Mouse (Mus musculus) embryonic facial prominence, embryonic 11.5 days (tissue): Measurements from ENCODE around the gene Bcl3. TPM values are rescaled to one million over a fixed set of nuclear protein-coding genes. Genes with fewer than 3 reads are reported as not detected.

Experiments
- ATAC-seq: fragments of 200-750 bp; cut with Nextera tagmentation; replicated peaks from 2 replicates; pipeline ENCODE4 v1.8.0; 2017; ENCODE audit warnings: low read depth; ENCODE audit not compliant: insufficient number of reproducible peaks, low FRiP score, low TSS enrichment
- DNase-seq: peaks from one replicate; pipeline ENCODE4 v3.0.0-alpha.2; 2015; ENCODE audit warnings: low spot score
- H3K27ac ChIP-seq: fragments of 300-500 bp; sonication (generic); replicated peaks from 2 replicates; pipeline ENCODE4 v1.5.1; 2014; ENCODE audit warnings: mild to moderate bottlenecking, low read depth, low read length, control low read depth
- H3K27me3 ChIP-seq: fragments of 300-500 bp; sonication (generic); 2 replicates; pipeline ENCODE4 v1.6.1; 2014; ENCODE audit warnings: mild to moderate bottlenecking, low read length, moderate library complexity, mixed read lengths; ENCODE audit not compliant: control insufficient read depth, insufficient read depth
- H3K36me3 ChIP-seq: fragments of 300-500 bp; sonication (generic); replicated peaks from 2 replicates; pipeline ENCODE4 v1.6.1; 2014; ENCODE audit warnings: low read depth, mild to moderate bottlenecking, low read length, moderate library complexity, mixed read lengths; ENCODE audit not compliant: control insufficient read depth, insufficient read depth
- H3K4me1 ChIP-seq: fragments of 300-500 bp; sonication (generic); 2 replicates; pipeline ENCODE4 v1.6.1; 2014; ENCODE audit warnings: low read length, mixed read lengths; ENCODE audit not compliant: control insufficient read depth, insufficient read depth
- H3K4me2 ChIP-seq: fragments of 300-500 bp; sonication (generic); 2 replicates; pipeline ENCODE4 v1.6.1; 2014; ENCODE audit warnings: low read depth, mild to moderate bottlenecking, control low read depth, low read length, moderate library complexity
- H3K4me3 ChIP-seq: fragments of 300-500 bp; sonication (generic); 2 replicates; pipeline ENCODE4 v1.5.1; 2014; ENCODE audit warnings: low read depth, low read length, control low read depth
- H3K9ac ChIP-seq: fragments of 300-500 bp; sonication (generic); replicated peaks from 2 replicates; pipeline ENCODE4 v1.6.1; 2014; ENCODE audit warnings: mild to moderate bottlenecking, control low read depth, low read length
- H3K9me3 ChIP-seq: fragments of 300-500 bp; sonication (generic); replicated peaks from 2 replicates; pipeline ENCODE4 v1.6.1; 2016; ENCODE audit warnings: mild to moderate bottlenecking, low read length, inconsistent platforms, mixed read lengths; ENCODE audit not compliant: control insufficient read depth
- WGBS: fragments of 180-500 bp; shearing (Covaris S2); extraction: QIAGEN DNeasy Blood & Tissue Kit; methylation state at CpG from one replicate; pipeline ENCODE4 v1.1.7; 2014; 5-methylcytosine and 5-hydroxymethylcytosine counted together
- polyA plus RNA-seq: library from polyadenylated mRNA; unstranded; fragments of >200 nt; fragmentation: Nextera tagmentation; extraction: Ambion mirVana; gene quantifications from 2 replicates; pipeline ENCODE4 v1.2.1, GENCODE M21; 2014

Bcl3 gene
- polyA plus RNA-seq, 1 experiment from 2014 or later, result 1.4 TPM

DNA sequence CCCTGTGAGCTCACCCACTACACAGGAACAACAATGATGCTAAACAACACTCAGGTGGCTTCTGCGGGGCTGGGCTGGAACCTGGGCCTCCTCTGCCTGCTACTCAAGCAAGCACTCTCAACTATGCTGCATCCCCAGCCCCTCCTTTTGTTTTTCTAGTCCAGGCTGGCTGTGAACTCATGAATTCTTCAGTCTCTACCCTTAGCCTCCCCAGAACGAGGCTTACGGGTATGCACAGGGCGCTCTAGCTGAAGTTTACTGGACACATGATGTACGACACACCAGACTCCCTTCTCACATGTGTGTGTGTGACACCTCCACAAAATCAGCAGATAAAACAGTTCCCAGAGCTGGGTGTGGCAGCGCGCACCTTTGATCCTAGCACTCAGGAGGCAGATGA is 3.7 kb downstream of the Bcl3 start:
- no peak overlapping the region for H3K4me3 ChIP-seq
- H3K9ac ChIP-seq, result no peak overlapping the region
- H3K27me3 ChIP-seq, result peaks cover 14% of the 10 kb centered on the region
- H3K36me3 ChIP-seq, result no peaks in the 10 kb centered on the region
- WGBS, result 88% methylated on average over 7 of the region's 7 CpGs
- ATAC-seq (no peak), DNase-seq (no peak)
- no peaks in the 10 kb centered on the region for H3K9me3 ChIP-seq
- H3K4me1 ChIP-seq, result peaks cover 12% of the 10 kb centered on the region
- no peak overlapping the region for H3K27ac ChIP-seq
- H3K4me2 ChIP-seq, result no peak overlapping the region

DNA sequence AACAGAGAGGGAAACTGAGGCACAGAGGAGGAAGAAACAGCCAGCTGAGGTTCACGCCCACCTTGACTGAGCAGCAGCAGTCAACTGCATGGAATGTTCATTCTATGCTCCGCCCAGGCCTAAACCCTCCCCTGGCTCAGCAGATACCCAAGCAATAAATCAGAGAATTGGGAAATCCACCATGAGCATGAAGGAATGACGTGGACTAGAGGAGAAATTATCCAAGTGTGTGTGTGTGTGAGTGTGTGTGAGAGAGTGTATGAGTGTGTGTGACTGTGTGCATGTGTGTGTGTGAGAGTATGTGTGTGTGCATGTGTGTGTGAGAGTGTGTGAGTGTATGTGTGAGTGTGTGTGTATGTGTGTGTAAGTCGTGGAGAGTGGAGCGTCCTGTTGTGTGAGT is 4.1 kb downstream of the Bcl3 start:
- Histone ChIP-seq H3K9ac (no peak overlapping the region), H3K9me3 (no peaks in the 10 kb centered on the region), H3K27me3 (peaks cover 14% of the 10 kb centered on the region), H3K27ac (no peak overlapping the region), H3K36me3 (no peaks in the 10 kb centered on the region), H3K4me3 (no peak overlapping the region), H3K4me1 (peaks cover 10% of the 10 kb centered on the region), H3K4me2 (no peak overlapping the region)
- DNase-seq, result no peak
- 83% methylated on average over 5 of the region's 5 CpGs for WGBS
- no peak for ATAC-seq

DNA sequence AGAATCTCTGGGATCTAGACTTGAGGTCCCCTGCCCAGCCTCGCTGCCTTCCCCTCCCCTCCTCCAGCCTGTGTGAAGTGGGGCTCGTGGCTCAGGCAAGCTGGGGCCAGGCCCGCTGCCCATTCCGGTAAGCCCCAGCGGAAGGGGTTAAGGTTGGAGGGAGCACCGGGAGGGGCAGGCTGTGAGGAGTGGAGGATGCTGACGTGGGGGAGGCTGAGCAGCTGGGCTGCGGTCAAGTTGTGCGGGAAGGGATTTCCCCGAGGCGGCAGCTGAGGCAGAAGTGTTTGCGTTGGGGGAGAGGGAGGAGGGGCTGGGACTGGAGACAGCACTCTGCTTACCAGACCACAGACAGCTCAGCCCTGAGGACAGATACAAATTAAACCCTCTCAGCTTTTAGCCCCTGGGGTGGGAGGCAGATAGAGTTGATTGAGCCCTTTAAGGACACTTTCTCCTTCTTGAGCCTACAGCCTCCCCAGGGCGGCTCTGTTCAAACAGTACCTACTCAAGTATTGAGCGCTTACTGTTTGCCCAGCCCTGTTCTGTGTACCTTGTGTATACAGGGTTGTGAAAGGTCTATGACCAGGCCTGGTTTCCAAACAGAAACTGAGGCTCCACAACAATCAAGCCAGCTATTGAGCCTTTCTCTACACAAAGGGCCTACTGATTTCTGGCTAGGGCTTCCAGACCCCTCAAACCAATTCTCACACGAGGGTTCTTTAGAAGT is 5.0 kb downstream of the Bcl3 start:
- H3K36me3 ChIP-seq, result no peaks in the 10 kb centered on the region
- 0 out of 2 replicates have a peak overlapping the region, but pooled peaks have one; percentile 1 for H3K4me3 ChIP-seq
- H3K9ac ChIP-seq, result peak overlapping the region; percentile 55
- H3K9me3 ChIP-seq, result no peaks in the 10 kb centered on the region
- H3K4me2 ChIP-seq, result peak overlapping the region; percentile 62; the same call in 1 of the 2 replicates
- peak; percentile 68 for DNase-seq
- H3K4me1 ChIP-seq, result peaks cover 8% of the 10 kb centered on the region
- 5% methylated on average over 15 of the region's 15 CpGs for WGBS
- ATAC-seq, result peak; percentile 75
- H3K27ac ChIP-seq, result peak overlapping the region; percentile 6; the same call in 1 of the 2 replicates
- peaks cover 14% of the 10 kb centered on the region for H3K27me3 ChIP-seq

DNA sequence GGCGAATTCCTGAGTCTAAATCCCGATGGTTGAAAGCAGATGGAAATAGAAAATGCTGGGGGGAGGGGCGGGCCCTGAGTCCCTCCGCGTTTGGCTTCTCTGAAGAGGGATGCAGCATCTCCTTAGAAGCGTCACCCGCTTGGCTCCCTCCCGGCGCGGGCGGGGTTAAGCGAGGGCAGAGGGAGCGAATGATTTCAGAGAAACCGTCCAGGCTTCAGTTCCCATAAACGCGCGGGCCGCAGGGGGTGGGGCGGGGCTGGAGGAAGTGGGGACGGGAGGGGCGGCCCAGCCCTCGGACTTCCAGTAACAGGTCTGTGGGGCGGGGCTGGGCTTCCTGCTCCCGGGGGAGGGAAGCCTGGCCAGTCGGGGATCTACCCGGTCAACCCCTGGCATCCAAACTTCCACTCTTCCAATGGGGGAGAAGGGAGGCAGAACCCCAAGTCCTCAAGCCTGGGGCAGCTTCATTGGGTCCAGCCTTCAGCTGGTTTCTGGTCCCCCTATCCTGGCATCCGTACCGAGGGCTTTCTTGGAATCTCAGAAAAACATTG is 6.3 kb downstream of the Bcl3 start:
- peak; percentile 20; the same call in 1 of the 2 replicates for ATAC-seq

DNA sequence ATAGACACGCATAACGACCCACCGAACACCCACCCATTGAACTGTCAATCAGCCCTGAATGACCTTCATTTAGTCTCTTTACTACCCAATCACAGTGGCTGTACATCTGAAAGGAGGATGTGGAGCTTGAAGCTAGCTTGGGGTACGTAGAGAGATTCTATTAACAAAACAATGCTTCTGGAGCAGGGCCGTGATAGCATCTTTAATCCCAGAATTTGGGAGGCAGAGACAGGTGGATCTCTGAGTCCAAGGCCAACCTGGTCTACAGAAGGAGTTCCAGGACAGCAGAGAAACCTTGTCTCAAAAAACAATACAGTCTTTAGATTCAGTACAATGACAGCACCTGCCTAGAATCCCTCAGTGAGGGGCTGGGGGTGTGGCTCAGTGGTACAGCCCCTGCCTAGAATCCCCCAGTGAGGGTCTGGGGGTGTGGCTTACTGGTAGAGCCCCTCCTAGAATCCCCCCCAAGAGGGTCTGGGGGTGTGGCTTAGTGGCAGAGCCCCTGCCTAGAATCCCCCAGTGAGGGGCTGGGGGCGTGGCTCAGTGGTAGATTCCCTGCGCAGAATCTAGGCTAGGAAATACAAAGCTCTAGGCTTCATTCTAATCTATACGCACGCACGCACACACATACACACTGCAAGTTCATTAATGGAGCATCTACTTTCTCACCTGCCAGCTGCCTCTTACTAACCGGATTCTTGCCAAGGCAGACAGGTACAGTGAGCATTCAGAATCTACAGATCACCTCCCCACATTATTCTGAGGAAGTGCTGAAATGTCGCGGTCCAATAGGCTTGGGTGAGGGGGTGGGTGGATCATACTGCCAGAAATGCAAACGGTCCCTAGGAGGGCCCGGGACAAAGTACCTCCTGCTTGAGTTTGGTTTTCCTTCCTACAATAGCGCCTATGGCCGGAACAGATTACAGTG is 7.0 kb downstream of the Bcl3 start:
- peaks cover 15% of the 10 kb centered on the region for H3K27me3 ChIP-seq
- WGBS, result 26% methylated on average over 17 of the region's 17 CpGs
- H3K9me3 ChIP-seq, result no peaks in the 10 kb centered on the region
- no peak for DNase-seq
- peaks cover 8% of the 10 kb centered on the region for H3K4me1 ChIP-seq
- peak; percentile 6; the same call in 1 of the 2 replicates for ATAC-seq
- no peaks in the 10 kb centered on the region for H3K36me3 ChIP-seq
- peak overlapping the region; percentile 32 for H3K4me3 ChIP-seq
- H3K27ac ChIP-seq, result no peak overlapping the region
- peak overlapping the region; percentile 62 for H3K4me2 ChIP-seq
- peak overlapping the region; percentile 55 for H3K9ac ChIP-seq

More for the DNA sequence above, 6.3 kb downstream of the Bcl3 start:
- Histone ChIP-seq H3K9me3 (no peaks in the 10 kb centered on the region), H3K4me2 (peak overlapping the region; percentile 62), H3K4me1 (peaks cover 8% of the 10 kb centered on the region), H3K27me3 (peaks cover 9% of the 10 kb centered on the region), H3K36me3 (no peaks in the 10 kb centered on the region), H3K27ac (no peak overlapping the region), H3K4me3 (peak overlapping the region; percentile 32), H3K9ac (peak overlapping the region; percentile 55)
- DNase-seq, result peak; percentile 78
- WGBS, result under 1% methylated on average over 27 of the region's 28 CpGs

DNA sequence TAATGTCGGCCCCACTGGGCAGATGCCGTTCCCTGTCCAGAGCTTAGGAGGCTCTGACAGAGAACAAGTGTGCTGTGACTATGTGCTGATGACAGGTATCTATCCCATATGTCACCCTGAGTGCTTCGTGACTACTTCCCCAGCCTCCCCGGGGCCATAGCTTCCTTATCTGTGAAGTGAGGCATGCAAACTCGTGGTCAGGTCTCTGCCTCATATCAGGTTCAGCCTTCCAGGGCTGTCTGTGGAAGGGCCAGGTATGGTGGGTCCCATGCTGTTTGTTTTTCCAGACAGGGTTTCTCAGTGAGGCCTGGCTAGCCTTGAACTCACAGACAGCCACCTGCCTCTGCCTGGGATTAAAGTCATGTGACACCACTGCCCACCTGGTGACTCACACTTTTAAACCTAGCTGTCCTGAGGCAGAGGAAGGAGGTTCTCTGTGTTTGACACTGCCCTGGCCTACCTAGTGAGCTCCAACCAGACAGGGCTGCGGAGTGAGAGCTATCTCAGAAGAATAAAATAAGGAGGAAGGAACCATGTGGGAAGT is 8.9 kb downstream of the Bcl3 start:
- H3K27ac ChIP-seq, result no peak overlapping the region
- no peak overlapping the region for H3K4me3 ChIP-seq
- DNase-seq (no peak), ATAC-seq (no peak)
- no peak overlapping the region for H3K4me2 ChIP-seq
- no peaks in the 10 kb centered on the region for H3K36me3 ChIP-seq
- H3K9me3 ChIP-seq, result no peaks in the 10 kb centered on the region
- peaks cover 8% of the 10 kb centered on the region for H3K4me1 ChIP-seq
- peaks cover 33% of the 10 kb centered on the region for H3K27me3 ChIP-seq
- WGBS, result 77% methylated on average over 6 of the region's 6 CpGs
- no peak overlapping the region for H3K9ac ChIP-seq

DNA sequence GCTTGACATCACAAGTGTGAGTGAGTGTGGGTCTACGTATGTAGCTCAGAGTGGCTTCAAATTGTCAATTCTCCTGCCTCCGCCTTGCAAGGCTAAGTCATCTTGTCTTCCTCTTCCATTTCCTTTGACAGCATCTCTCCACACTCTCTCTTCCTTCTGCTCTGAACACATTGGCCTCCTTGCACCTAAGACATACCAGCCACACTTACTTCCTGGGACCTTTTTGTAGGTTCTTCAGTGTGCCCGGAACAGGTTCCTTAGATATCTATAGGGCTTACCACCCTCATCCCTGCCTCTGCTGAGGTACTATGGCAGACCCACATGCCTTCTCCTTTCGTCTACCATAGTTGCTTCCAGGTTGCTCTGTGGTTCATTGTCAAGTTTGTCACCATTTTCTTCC is 9.4 kb downstream of the Bcl3 start:
- no peak overlapping the region for H3K27ac ChIP-seq
- DNase-seq, result no peak
- H3K4me1 ChIP-seq, result peaks cover 8% of the 10 kb centered on the region
- no peaks in the 10 kb centered on the region for H3K9me3 ChIP-seq
- ATAC-seq, result no peak
- no peaks in the 10 kb centered on the region for H3K36me3 ChIP-seq
- no peak overlapping the region for H3K9ac ChIP-seq
- peaks cover 36% of the 10 kb centered on the region for H3K27me3 ChIP-seq
- no peak overlapping the region for H3K4me2 ChIP-seq
- WGBS, result 85% methylated on average over 4 of the region's 4 CpGs
- H3K4me3 ChIP-seq, result no peak overlapping the region
